Comparison of ENCODE assay signal across 17 mouse cellular contexts in the genomic region with DNA sequence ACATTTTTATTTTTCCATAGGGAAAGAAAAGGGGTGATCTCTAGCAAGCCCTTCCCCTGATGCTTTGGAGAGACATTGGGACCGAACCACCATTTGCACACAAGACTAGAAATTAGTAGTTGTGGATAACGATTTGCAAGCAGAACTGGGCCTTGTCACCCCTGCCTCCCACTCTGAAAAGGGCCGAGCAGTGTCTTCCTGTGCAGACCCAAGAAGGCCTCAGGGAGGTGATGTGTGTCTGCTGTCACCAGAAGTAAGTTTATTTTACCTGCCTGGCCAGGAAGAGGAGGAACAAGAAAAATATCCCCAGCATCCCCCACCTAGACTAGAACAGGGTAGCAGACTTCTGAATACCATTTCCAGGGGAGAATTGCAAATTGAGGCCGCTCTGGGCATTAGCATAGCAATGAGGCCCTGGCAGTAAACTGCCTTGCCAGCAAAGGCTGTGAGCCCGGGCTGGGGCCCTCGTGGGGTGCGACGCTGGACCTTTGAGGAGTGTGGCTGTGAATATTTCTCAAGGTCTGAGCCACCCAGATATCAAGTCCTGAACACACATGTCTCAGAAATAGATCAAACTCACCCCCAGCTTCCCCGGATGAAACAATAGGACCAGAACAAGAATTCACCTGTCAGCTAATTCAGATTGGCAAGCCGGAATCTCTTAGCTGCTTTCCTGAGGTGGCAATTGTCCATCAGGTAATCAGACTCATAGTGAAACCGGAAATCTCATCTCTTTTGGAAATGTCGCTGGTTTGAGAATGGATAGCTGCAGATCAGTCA.
A peak's percentile ranks its signal among the peaks of the same experiment; 100 is the strongest.
DNase-seq lines count a peak whose midpoint lies in the region; ATAC-seq and TF ChIP-seq lines count a peak whose summit lies in the region.
"Had no signal": no experiment of that assay in that cellular context is flagged by ENCODE, and none has a peak within 500 bp of the region (broad histone marks: within the 10 kb centered on the region; RNA-seq: fewer than 3 reads in every experiment).

No protein-coding gene starts in this region.

- no peak overlapping the region for H3K4me2 ChIP-seq in hindbrain, embryonic 16.5 days (ENCODE audit: low read length)
- peak overlapping the region; percentile 57; the same call in 1 of the 2 replicates for H3K4me2 ChIP-seq in hindbrain, embryonic 13.5 days
- no peak overlapping the region for H3K4me2 ChIP-seq in midbrain, postnatal 0 days (ENCODE audit: low read depth, low read length, poor library complexity, severe bottlenecking)
- H3K4me2 ChIP-seq: stomach, embryonic 15.5 days had no signal

- 14% methylated on average over 12 of the region's 12 CpGs for WGBS in hindbrain, embryonic 10.5 days
- WGBS in hindbrain, embryonic 16.5 days = 26% methylated on average over 12 of the region's 12 CpGs
- 13% methylated on average over 12 of the region's 12 CpGs for WGBS in hindbrain, embryonic 13.5 days
- 26% methylated on average over 12 of the region's 12 CpGs for WGBS in midbrain, postnatal 0 days

- no peak; the same call in 1 of the 2 replicates for ATAC-seq in hindbrain, embryonic 16.5 days
- no peak for ATAC-seq in hindbrain, embryonic 13.5 days (ENCODE audit: low FRiP score)
- ATAC-seq in midbrain, postnatal 0 days (ENCODE audit: low FRiP score) = no peak
- ATAC-seq: intestine, postnatal 0 days had no signal

- H3K36me3 ChIP-seq in hindbrain, embryonic 10.5 days = no peaks in the 10 kb centered on the region
- no peaks in the 10 kb centered on the region for H3K36me3 ChIP-seq in hindbrain, embryonic 16.5 days (ENCODE audit: control insufficient read depth, insufficient read depth, low read length)
- H3K36me3 ChIP-seq in hindbrain, embryonic 13.5 days = no peaks in the 10 kb centered on the region
- H3K36me3 ChIP-seq in midbrain, postnatal 0 days (ENCODE audit: insufficient read depth, low read length) = no peaks in the 10 kb centered on the region
- H3K36me3 ChIP-seq: embryonic facial prominence, embryonic 15.5 days; stomach, embryonic 15.5 days had no signal

- H3K9me3 ChIP-seq in hindbrain, embryonic 10.5 days = no peaks in the 10 kb centered on the region
- no peaks in the 10 kb centered on the region for H3K9me3 ChIP-seq in hindbrain, embryonic 16.5 days (ENCODE audit: control insufficient read depth, low read length)
- no peaks in the 10 kb centered on the region for H3K9me3 ChIP-seq in hindbrain, embryonic 13.5 days
- no peaks in the 10 kb centered on the region for H3K9me3 ChIP-seq in midbrain, postnatal 0 days (ENCODE audit: low read length)
- H3K9me3 ChIP-seq: embryonic facial prominence, embryonic 15.5 days; stomach, embryonic 15.5 days had no signal

- peak; percentile 29 for DNase-seq in hindbrain, embryonic 10.5 days (ENCODE audit: low spot score)
- peak; percentile 20 for DNase-seq in R1 (ENCODE audit: low read depth, low spot score)
- peak; percentile 17 for DNase-seq in midbrain, postnatal 0 days (ENCODE audit: low spot score)
- DNase-seq in cerebellum, adult 11 months = no peak
- no peak for DNase-seq in heart, postnatal 14 days
- DNase-seq in thymus, postnatal 25 days = no peak
- DNase-seq: adrenal gland, postnatal 14 days; heart, adult 11 months; kidney, postnatal 14 days; lung, adult 2 months had no signal

- H3K27ac ChIP-seq in hindbrain, embryonic 10.5 days = no peak overlapping the region
- H3K27ac ChIP-seq in hindbrain, embryonic 16.5 days (ENCODE audit: low read depth, low read length) = no peak overlapping the region; the same call in 1 of the 2 replicates
- H3K27ac ChIP-seq in hindbrain, embryonic 13.5 days = peak overlapping the region; percentile 76
- peak overlapping the region; percentile 38 for H3K27ac ChIP-seq in midbrain, postnatal 0 days (ENCODE audit: low read depth, low read length)
- H3K27ac ChIP-seq: embryonic facial prominence, embryonic 15.5 days; macrophage; stomach, embryonic 15.5 days had no signal

- TF ChIP-seq CTCF in midbrain, postnatal 0 days (IDR thresholded peaks at IDR 0.05) = peak; percentile 24

- H3K9ac ChIP-seq in hindbrain, embryonic 16.5 days (ENCODE audit: low read depth, low read length) = no peak overlapping the region
- no peak overlapping the region for H3K9ac ChIP-seq in hindbrain, embryonic 13.5 days
- H3K9ac ChIP-seq in midbrain, postnatal 0 days (replicated peaks; ENCODE audit: low read length, poor library complexity, severe bottlenecking) = no peak overlapping the region
- H3K9ac ChIP-seq: embryonic facial prominence, embryonic 15.5 days; stomach, embryonic 15.5 days had no signal

- no peak overlapping the region; the same call in 1 of the 2 replicates for H3K4me3 ChIP-seq in hindbrain, embryonic 10.5 days
- no peak overlapping the region for H3K4me3 ChIP-seq in hindbrain, embryonic 16.5 days (ENCODE audit: low read length)
- no peak overlapping the region for H3K4me3 ChIP-seq in hindbrain, embryonic 13.5 days
- no peak overlapping the region for H3K4me3 ChIP-seq in midbrain, postnatal 0 days (ENCODE audit: low read depth, low read length)
- H3K4me3 ChIP-seq: myocyte had no signal

- H3K27me3 ChIP-seq in hindbrain, embryonic 10.5 days (ENCODE audit: insufficient read depth, poor library complexity, severe bottlenecking) = peaks cover 75% of the 10 kb centered on the region
- H3K27me3 ChIP-seq in hindbrain, embryonic 16.5 days (replicated peaks; ENCODE audit: control insufficient read depth, insufficient read depth, low read length) = no peaks in the 10 kb centered on the region; the same call in 1 of the 2 replicates
- peaks cover 42% of the 10 kb centered on the region for H3K27me3 ChIP-seq in hindbrain, embryonic 13.5 days
- H3K27me3 ChIP-seq in midbrain, postnatal 0 days (ENCODE audit: insufficient read depth, low read length) = no peaks in the 10 kb centered on the region

- intact Hi-C loops in heart, postnatal 14 days (cut with DNase I) = no loop called here

- H3K4me1 ChIP-seq in hindbrain, embryonic 10.5 days (replicated peaks) = peaks cover 67% of the 10 kb centered on the region
- peaks cover 11% of the 10 kb centered on the region for H3K4me1 ChIP-seq in hindbrain, embryonic 16.5 days (ENCODE audit: control insufficient read depth, insufficient read depth, low read depth, low read length)
- peaks cover 62% of the 10 kb centered on the region for H3K4me1 ChIP-seq in hindbrain, embryonic 13.5 days (replicated peaks)
- H3K4me1 ChIP-seq in midbrain, postnatal 0 days (ENCODE audit: insufficient read depth, low read length) = no peaks in the 10 kb centered on the region
- H3K4me1 ChIP-seq: stomach, embryonic 15.5 days had no signal

Comparison
In these comparisons a context has a peak if more than half of its experiments do, and no peak if none do; other contexts are left out.
1. H3K27ac ChIP-seq: peak in hindbrain, embryonic 13.5 days (single experiment) and midbrain, postnatal 0 days (single experiment); none in hindbrain, embryonic 10.5 days (single experiment) and hindbrain, embryonic 16.5 days (single experiment).
2. DNase-seq: peak in hindbrain, embryonic 10.5 days (single experiment), R1 (single experiment) and midbrain, postnatal 0 days (single experiment); none in cerebellum, adult 11 months (single experiment), heart, postnatal 14 days (0 of 2) and thymus, postnatal 25 days (single experiment).